Mouse (Mus musculus) layer of hippocampus, adult 8-10 months (tissue): ENCODE measurements at regions not wholly inside any gene's neighbourhood (a gene's known extent, or its start where the extent isn't known, plus 50 kb on each side); places are given as distances from the start of the nearest gene placed in this dataset.

ENCODE experiments used
- DNase-seq, 2 experiments: peaks; one replicate each; pipeline ENCODE4 v3.0.0; 2022; ENCODE audit warnings: low spot score in 2 of 2

GRCm38 (mm10) chr10:66928211-66928990 is 167.5 kb upstream of the Jmjd1c start:
- no peak for DNase-seq

- no peak for DNase-seq
Observed at GRCm38 (mm10) chr10:66930563-66930962, 165.4 kb upstream of the Jmjd1c start.

GRCm38 (mm10) chr10:66931505-66931904 is 164.4 kb upstream of the Jmjd1c start:
- no peak for DNase-seq

- no peak for DNase-seq
Observed at GRCm38 (mm10) chr10:66932544-66932943, 163.4 kb upstream of the Jmjd1c start.

- no peak for DNase-seq
Observed at GRCm38 (mm10) chr10:66933689-66934088, 162.2 kb upstream of the Jmjd1c start.

- DNase-seq, result no peak
Observed at GRCm38 (mm10) chr10:66935731-66936130, 160.2 kb upstream of the Jmjd1c start.

GRCm38 (mm10) chr10:66937116-66937515 is 158.8 kb upstream of the Jmjd1c start:
- DNase-seq, result no peak

- DNase-seq, result no peak
Observed at GRCm38 (mm10) chr10:66940368-66940767, 155.6 kb upstream of the Jmjd1c start.

GRCm38 (mm10) chr10:66940922-66941321 is 155.0 kb upstream of the Jmjd1c start:
- no peak for DNase-seq

- DNase-seq, result no peak
Observed at GRCm38 (mm10) chr10:66941974-66942373, 154.0 kb upstream of the Jmjd1c start.

- no peak for DNase-seq
Observed at GRCm38 (mm10) chr10:66943875-66944274, 152.1 kb upstream of the Jmjd1c start.

- no peak for DNase-seq
Observed at GRCm38 (mm10) chr10:66946161-66946560, 149.8 kb upstream of the Jmjd1c start.

- no peak for DNase-seq
Observed at GRCm38 (mm10) chr10:66948329-66948728, 147.6 kb upstream of the Jmjd1c start.

GRCm38 (mm10) chr10:66950441-66950840 is 145.5 kb upstream of the Jmjd1c start:
- DNase-seq, result no peak

- no peak for DNase-seq
Observed at GRCm38 (mm10) chr10:66951231-66951822, 144.6 kb upstream of the Jmjd1c start.

- no peak for DNase-seq
Observed at GRCm38 (mm10) chr10:66951935-66952334, 144.0 kb upstream of the Jmjd1c start.

- DNase-seq, result no peak
Observed at GRCm38 (mm10) chr10:66953248-66953975, 142.5 kb upstream of the Jmjd1c start.

GRCm38 (mm10) chr10:66953976-66954505 is 141.9 kb upstream of the Jmjd1c start:
- DNase-seq, result no peak

- no peak for DNase-seq
Observed at GRCm38 (mm10) chr10:66955430-66955829, 140.5 kb upstream of the Jmjd1c start.

- DNase-seq, result no peak
Observed at GRCm38 (mm10) chr10:66956619-66957018, 139.3 kb upstream of the Jmjd1c start.

- no peak for DNase-seq
Observed at GRCm38 (mm10) chr10:66957373-66957772, 138.6 kb upstream of the Jmjd1c start.
